Mouse (Mus musculus) megakaryocyte, embryonic 14.5 days (primary cell): ENCODE measurements around the gene Madcam1. TPM values are rescaled to one million over a fixed set of nuclear protein-coding genes. Genes with fewer than 3 reads are reported as not detected.

ENCODE experiments used
- H3K27me3 ChIP-seq: replicated peaks from 2 replicates; pipeline ENCODE3; 2012; ENCODE audit warnings: inconsistent platforms
- H3K36me3 ChIP-seq: replicated peaks from 2 replicates; pipeline ENCODE3; 2012; ENCODE audit warnings: low read length, inconsistent platforms, mixed read lengths
- H3K4me1 ChIP-seq: 2 replicates; pipeline ENCODE4 v1.6.1; 2012; ENCODE audit warnings: inconsistent platforms
- H3K4me3 ChIP-seq: replicated peaks from 2 replicates; pipeline ENCODE3; 2012; ENCODE audit warnings: moderate library complexity, mild to moderate bottlenecking, inconsistent platforms
- H3K9me3 ChIP-seq: 2 replicates; pipeline ENCODE4 v1.6.1; 2012; ENCODE audit warnings: inconsistent platforms
- FLI1 ChIP-seq: IDR thresholded peaks from 2 replicates; pipeline ENCODE4 v1.6.1; 2012; ENCODE audit warnings: low read length, inconsistent platforms, mixed read lengths
- GATA1 ChIP-seq: IDR thresholded peaks from 3 replicates; pipeline ENCODE4 v1.6.1; 2012; ENCODE audit warnings: mixed read lengths, low read length, inconsistent platforms, borderline replicate concordance
- polyA plus RNA-seq: library from polyadenylated mRNA; stranded (reverse); fragments of >175 nt; gene quantifications from 2 replicates; pipeline ENCODE4 v1.2.3, GENCODE M21; 2012; ENCODE audit warnings: low replicate concordance; ENCODE audit not compliant: insufficient read depth

Gene Madcam1
- polyA plus RNA-seq, 1 experiment, result 0.78 TPM

DNA sequence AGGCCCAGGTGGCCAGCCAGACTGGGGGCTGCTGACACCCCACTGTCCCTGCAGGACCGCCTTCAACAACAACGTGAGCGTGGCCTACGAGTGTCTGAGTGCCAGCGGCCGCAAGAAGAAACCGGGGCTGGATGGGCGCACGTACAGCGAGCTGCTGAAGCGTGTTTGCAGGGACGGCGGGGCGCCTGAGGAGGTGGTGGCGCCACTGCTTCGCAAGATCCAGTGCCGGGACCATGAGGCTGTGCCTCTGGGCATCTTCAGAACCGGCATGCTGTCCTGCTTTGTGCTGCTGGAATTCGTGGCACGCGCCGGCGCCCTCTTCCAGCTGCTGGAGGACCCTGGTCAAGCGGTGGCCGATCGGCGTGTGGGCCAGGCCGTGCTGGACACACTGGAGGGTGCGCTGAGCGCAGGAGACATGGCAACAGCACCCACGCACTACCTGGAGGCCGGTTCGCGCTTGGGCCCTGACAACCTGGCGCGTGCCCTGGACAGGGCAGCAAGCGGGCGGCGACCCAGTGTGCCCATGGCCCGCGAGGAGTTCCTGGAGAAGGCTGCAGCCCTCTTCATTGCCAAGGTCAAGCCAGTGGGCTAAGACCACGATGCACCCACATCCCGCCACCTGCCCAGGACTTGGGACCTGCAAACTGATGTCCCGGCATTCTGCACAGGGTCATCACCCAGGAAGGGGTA lies 11.1 kb downstream of the Madcam1 start:
- no peak overlapping the region for H3K4me3 ChIP-seq

DNA sequence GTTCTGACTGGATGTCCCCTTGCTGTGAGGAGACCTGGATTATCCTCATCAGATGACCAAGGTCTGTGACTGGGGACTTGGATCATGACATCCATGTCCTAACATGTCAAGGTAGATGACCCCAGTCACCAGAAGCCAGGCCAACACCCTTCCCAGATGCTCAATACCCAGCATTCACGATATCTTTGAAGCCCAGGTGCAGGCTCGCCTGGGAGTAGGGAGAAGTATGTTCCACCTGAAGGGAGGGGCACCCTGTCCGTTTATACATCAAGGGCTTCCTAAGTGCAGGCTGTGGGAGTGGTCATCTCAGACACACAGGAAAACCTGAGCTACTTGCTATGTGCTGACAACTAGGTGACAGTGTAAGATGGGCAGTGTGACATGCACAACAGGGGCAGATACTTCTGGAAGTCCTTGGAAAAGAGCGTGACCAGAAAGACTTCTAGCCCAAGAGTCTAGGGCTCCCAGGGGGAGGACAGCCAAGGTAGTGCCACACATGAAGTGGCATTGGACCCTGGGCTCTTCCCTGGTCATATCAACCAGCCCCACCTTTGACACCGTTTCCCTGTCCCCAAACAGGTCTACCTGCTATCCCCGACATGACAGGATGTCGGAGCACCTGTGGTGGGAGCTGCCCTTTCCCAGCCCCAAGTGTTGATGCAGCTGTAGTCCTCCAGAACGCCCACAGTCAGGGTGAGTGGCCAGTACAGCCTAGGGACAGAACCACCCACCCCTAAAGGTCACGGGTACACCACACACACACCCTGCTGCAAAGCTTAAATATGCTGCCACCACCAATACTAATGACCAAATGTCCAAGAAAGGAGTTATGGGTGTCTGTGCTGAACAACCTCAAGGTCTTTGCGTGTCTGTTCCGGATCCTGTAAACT lies 16.5 kb downstream of the Madcam1 start:
- Histone ChIP-seq H3K4me1 (peaks cover 41% of the 10 kb centered on the region), H3K9me3 (peaks cover 11% of the 10 kb centered on the region), H3K4me3 (peak overlapping the region; percentile 99), H3K36me3 (peaks cover 39% of the 10 kb centered on the region), H3K27me3 (no peaks in the 10 kb centered on the region)
- no peak for TF ChIP-seq GATA1
- TF ChIP-seq FLI1, result no peak

More for the DNA sequence above, 11.1 kb downstream of the Madcam1 start:
- Histone ChIP-seq H3K36me3 (peaks cover 49% of the 10 kb centered on the region), H3K9me3 (peaks cover 11% of the 10 kb centered on the region), H3K4me1 (peaks cover 23% of the 10 kb centered on the region), H3K27me3 (no peaks in the 10 kb centered on the region)
- TF ChIP-seq GATA1, result no peak
- no peak for TF ChIP-seq FLI1

DNA sequence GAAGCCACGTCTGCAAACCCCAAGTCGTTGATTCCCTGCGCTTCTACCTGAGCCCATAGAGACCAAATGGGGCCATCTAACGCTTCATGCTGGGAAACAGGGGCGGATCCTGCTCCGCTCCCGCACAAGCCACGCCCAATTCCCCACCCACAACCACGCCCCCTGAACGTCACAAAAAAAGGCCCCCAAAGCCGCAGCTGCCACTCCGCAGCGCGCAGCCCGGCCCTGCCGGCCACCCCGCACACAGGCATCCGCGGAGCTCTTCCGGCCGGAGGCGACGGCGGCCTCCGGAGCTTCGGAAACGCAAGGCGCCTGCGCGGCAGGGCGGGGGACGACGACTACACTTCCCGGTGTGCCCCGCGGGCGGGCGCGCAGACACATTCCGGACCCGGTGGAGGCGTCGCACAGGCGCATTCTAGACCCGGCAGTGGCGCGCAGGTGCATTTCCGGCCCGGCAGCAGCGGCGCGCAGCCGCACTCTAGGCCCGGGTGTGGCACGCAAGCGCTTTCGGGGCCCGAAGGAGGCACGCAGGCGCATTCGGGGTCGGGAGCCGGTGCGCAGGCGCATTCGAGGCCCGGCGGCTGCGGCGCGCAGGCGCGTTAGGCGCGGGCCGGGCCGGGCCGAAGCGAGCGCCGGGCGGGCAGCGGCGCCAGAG lies 17.4 kb downstream of the Madcam1 start, which contains the start of gene Cdc34:
TSS of gene Cdc34 (plus strand) at position 605 of the 655 bp plus-strand sequence.
- peaks cover 49% of the 10 kb centered on the region for H3K4me1 ChIP-seq
- peaks cover 39% of the 10 kb centered on the region for H3K36me3 ChIP-seq
- peak; percentile 71; the same call in 1 of the 2 replicates for TF ChIP-seq FLI1
- no peak for TF ChIP-seq GATA1
- H3K4me3 ChIP-seq, result peak within 1 kb of the TSS; percentile 99
- peaks cover 11% of the 10 kb centered on the region for H3K9me3 ChIP-seq
- no peaks in the 10 kb centered on the region for H3K27me3 ChIP-seq

DNA sequence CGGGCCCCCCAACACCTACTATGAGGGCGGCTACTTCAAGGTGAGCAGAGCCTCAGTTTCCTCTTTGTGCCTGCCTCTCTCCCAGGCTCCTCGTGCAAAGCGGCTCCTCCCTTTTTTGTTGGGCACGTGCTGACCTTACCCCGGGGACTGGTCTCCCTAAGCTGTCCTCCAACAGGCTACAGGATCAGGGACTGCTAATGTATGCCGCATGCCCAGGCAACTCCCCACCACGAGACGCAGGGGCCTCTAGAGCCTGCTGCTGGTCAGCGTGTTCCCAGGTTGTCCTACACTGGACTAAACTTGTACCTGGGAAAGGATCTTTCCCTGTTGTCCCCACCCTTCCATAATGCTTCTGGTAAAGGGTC lies 18.2 kb downstream of the Madcam1 start:
- TF ChIP-seq GATA1 (no peak), FLI1 (no peak)
- peak overlapping the region; percentile 99 for H3K4me3 ChIP-seq
- peaks cover 47% of the 10 kb centered on the region for H3K36me3 ChIP-seq
- H3K27me3 ChIP-seq, result no peaks in the 10 kb centered on the region
- peaks cover 11% of the 10 kb centered on the region for H3K9me3 ChIP-seq
- H3K4me1 ChIP-seq, result peaks cover 56% of the 10 kb centered on the region

DNA sequence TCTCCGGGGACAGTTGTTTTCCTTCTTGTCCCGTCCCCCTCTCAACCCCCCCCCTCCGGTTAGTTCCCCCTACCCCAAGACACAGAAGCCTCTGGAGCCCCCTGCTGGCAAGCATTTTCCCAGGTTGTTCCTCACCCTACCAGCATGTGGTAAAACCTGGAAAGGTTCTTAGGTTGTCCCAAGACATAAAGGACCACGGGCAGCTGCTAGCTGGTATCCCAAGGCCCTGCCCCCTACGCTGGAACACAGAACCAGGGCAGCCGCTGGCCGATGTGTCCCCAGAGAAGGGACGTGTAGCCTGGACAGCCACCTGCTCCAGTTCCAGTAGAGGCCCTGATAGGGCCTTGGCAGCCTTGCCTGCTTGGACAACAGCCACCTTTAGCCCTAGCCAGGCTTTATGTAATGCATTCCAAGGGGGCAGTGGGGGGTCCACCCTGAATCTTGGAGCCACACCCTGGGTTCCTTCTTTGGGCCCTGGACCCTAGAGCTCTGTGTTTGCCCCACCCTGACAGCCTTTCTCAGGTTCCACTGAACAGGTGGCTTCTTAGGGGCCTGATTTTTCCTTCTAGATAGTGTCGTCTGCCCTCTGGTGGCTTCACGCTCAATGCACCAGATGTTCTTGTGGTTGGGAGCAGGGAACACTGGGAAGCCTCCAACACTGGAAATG lies 18.7 kb downstream of the Madcam1 start:
- TF ChIP-seq FLI1, result no peak
- peaks cover 52% of the 10 kb centered on the region for H3K36me3 ChIP-seq
- peak overlapping the region; percentile 99 for H3K4me3 ChIP-seq
- no peaks in the 10 kb centered on the region for H3K27me3 ChIP-seq
- H3K9me3 ChIP-seq, result peaks cover 11% of the 10 kb centered on the region
- H3K4me1 ChIP-seq, result peaks cover 61% of the 10 kb centered on the region

DNA sequence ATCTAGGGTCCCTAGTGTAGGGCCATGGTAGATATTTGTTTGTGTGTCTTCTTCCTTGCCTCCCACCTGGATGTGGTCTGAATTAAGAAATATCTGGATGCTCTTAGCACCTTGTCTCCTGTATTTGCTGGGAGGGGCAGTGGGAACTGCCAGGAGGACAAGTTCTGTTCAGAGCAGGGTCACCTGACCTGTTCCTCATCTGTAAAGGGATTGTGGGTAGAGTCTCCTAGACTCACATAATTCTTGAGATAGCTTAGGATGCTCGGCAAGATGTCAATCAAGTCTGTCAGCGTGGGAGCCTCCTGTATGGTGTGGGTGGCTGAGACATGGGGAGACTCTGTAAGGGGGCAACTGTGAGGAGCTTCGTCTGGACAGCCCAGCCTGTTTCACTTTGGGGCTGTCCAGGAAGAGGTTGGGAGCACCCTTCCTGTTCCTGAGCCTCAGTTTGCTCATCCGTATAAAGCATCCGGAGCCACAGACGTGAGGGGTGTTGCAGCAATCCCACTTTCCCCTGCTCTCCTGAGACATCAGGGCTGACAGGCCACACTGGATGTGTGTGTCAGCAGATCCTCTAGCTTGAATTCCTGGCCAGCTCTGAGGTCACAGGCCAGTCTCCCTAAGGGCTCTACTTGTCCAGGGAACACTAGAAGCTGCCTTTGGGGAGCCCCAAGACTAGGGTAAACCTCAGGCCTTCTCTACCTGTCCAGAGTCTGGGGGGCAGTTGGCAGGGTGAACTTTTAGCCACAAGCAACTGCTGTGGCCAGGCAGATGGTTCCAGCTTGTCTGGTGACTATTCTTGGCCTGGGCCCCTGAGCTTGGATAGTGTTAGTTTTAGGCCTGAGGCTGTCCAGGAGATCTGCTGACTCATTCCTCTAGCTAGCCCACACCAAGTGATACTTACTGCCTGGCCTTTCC lies 19.6 kb downstream of the Madcam1 start:
- no peak for TF ChIP-seq GATA1
- no peak for TF ChIP-seq FLI1
- Histone ChIP-seq H3K36me3 (peaks cover 59% of the 10 kb centered on the region), H3K4me3 (peak overlapping the region; percentile 99), H3K4me1 (peaks cover 70% of the 10 kb centered on the region), H3K27me3 (no peaks in the 10 kb centered on the region), H3K9me3 (peaks cover 2% of the 10 kb centered on the region)

DNA sequence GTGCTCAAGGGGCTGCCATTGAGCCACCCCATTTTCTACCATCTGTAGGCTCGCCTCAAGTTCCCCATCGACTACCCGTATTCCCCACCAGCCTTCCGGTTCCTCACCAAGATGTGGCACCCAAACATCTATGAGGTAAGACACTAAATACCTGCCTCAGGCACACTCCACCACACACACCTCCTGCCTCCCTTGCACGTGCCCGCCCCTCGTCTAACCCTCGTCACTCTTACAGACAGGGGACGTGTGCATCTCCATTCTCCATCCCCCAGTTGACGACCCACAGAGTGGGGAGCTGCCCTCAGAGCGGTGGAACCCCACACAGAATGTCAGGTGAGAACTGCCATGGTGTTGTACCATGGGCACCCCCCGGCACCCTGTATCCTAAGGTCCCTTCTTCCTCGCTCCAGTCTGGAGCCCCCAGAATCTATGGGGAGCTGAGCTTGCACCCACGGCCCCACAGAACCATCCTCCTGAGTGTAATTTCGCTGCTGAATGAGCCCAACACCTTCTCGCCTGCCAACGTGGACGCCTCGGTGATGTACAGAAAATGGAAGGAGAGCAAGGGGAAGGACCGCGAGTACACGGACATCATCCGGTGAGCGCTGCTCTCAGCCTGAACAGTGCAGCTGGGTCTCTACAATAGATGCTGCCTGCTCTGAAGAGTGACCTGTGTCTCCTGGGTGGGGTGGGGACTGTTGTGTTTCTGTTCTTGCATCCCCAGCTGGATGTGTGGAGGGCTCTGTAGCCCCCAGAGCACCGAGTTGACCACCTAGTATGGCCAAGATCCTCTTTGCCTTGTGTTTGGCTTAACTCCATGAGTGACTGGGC lies 20.6 kb downstream of the Madcam1 start:
- Histone ChIP-seq H3K4me3 (peak overlapping the region; percentile 99), H3K9me3 (no peaks in the 10 kb centered on the region), H3K36me3 (peaks cover 68% of the 10 kb centered on the region), H3K27me3 (no peaks in the 10 kb centered on the region), H3K4me1 (peaks cover 76% of the 10 kb centered on the region)
- no peak for TF ChIP-seq GATA1
- no peak for TF ChIP-seq FLI1

DNA sequence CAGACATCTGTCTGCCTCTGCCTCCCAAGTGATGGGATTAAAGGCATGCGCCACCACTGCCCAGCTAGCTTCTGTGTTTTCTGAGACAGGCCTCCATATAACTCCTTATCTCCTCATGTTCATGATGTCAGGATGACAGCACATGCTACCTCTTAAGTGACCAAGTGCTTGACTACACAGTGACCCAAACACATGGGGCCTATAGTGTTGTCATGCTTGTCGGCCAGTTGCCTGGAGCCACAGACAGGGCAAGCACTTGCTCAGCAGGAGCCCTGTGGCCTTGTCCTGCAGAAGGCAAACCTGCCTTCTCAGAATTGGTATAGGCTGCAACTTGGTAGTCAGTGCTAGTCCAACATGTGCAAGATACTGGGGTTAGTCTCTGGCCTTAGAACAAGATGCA lies 21.9 kb downstream of the Madcam1 start:
- no peak for TF ChIP-seq GATA1
- no peak for TF ChIP-seq FLI1
- Histone ChIP-seq H3K36me3 (peaks cover 72% of the 10 kb centered on the region), H3K4me1 (peaks cover 68% of the 10 kb centered on the region), H3K27me3 (no peaks in the 10 kb centered on the region), H3K9me3 (no peaks in the 10 kb centered on the region), H3K4me3 (no peak overlapping the region)
